Mouse (Mus musculus) brown adipose tissue, adult 24 weeks (tissue): ENCODE data around the gene Vps8. TPM values are rescaled to one million over a fixed set of nuclear protein-coding genes. Genes with fewer than 3 reads are reported as not detected.

ENCODE experiments used
- H3K27ac ChIP-seq: fragments of 200-500 bp; replicated peaks from 2 replicates; pipeline ENCODE4 v1.5.1; 2012; ENCODE audit warnings: low read depth, mild to moderate bottlenecking, low read length
- H3K4me1 ChIP-seq: fragments of 200-500 bp; 2 replicates; pipeline ENCODE4 v1.6.1; 2012; ENCODE audit warnings: low read length, mixed read lengths; ENCODE audit not compliant: control insufficient read depth, insufficient read depth, insufficient read length
- H3K4me3 ChIP-seq: fragments of 200-500 bp; 2 replicates; pipeline ENCODE4 v1.5.1; 2012; ENCODE audit warnings: low read depth, mild to moderate bottlenecking, low read length, moderate library complexity; ENCODE audit not compliant: insufficient read depth
- polyA plus RNA-seq: library from polyadenylated mRNA; stranded (reverse); fragments of >200 nt; gene quantifications from 2 replicates; pipeline ENCODE4 v1.2.4, GENCODE M21; 2012; ENCODE audit not compliant: missing spikeins, insufficient read depth, insufficient read length

Vps8 gene
- polyA plus RNA-seq, 1 experiment: 17.8 TPM

DNA sequence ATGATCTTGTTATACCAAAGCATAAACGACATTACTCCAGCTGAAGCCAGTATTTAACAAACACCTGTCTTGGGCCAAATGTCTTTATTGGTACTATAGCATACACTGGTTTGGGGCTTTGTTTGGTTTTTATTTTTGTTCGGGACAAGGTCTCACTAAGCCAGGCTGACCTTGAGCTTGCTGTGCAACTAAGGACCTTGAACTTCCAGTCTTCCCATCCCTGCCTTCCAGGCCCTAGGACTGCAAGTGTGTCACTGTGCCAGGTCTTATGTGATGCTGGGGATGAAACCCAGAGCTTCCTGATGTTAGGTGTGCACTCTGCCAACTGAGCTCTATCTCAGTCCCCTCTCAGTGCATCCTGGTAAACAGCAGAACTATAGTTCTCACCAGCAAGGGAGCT, 168.6 kb downstream of the Vps8 start:
- H3K27ac ChIP-seq: no peak overlapping the region
- H3K4me1 ChIP-seq: peaks cover 4% of the 10 kb centered on the region

GRCm38 (mm10) chr16:21595539-21595938, 172.6 kb downstream of the Vps8 start:
- Histone ChIP-seq H3K27ac (no peak overlapping the region), H3K4me3 (no peak overlapping the region), H3K4me1 (peaks cover under 1% of the 10 kb centered on the region; the same call in 1 of the 2 replicates)

More for the DNA sequence above, 168.6 kb downstream of the Vps8 start:
- H3K4me3 ChIP-seq: no peak overlapping the region

DNA sequence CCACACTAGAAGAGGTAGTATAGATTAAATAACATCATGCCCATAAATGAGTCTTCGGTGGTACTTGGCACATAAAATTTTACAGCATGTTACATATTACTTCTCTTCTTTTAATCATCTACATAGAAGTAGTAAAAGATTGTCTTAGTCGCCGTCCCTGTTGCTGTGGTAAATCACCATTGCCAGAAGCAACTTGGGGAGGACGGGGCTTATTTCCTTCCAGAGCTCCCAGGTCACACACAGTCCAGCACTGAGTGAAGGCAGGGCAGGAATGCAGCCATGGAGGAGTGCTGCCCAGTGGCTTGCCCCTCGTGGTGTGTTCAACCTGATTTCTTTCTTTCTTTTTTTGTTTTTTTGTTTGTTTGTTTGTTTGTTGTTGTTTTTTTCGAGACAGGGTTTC, 181.4 kb downstream of the Vps8 start:
- Histone ChIP-seq H3K27ac (no peak overlapping the region), H3K4me1 (no peaks in the 10 kb centered on the region), H3K4me3 (no peak overlapping the region)

- Histone ChIP-seq H3K4me1 (no peaks in the 10 kb centered on the region), H3K4me3 (no peak overlapping the region), H3K27ac (no peak overlapping the region)
Observed at GRCm38 (mm10) chr16:21606249-21607020, 183.5 kb downstream of the Vps8 start.

GRCm38 (mm10) chr16:21607021-21607650, 184.2 kb downstream of the Vps8 start:
- Histone ChIP-seq H3K27ac (no peak overlapping the region), H3K4me3 (no peak overlapping the region), H3K4me1 (no peaks in the 10 kb centered on the region)

- H3K4me1 ChIP-seq: no peaks in the 10 kb centered on the region
- no peak overlapping the region for H3K27ac ChIP-seq
- H3K4me3 ChIP-seq: no peak overlapping the region
Observed at GRCm38 (mm10) chr16:21607651-21608040, 184.7 kb downstream of the Vps8 start.

GRCm38 (mm10) chr16:21608176-21608865, 185.4 kb downstream of the Vps8 start:
- H3K27ac ChIP-seq: no peak overlapping the region
- no peaks in the 10 kb centered on the region for H3K4me1 ChIP-seq
- no peak overlapping the region for H3K4me3 ChIP-seq

- no peak overlapping the region for H3K27ac ChIP-seq
- H3K4me1 ChIP-seq: no peaks in the 10 kb centered on the region
- no peak overlapping the region for H3K4me3 ChIP-seq
Observed at GRCm38 (mm10) chr16:21610473-21610872, 187.6 kb downstream of the Vps8 start.

DNA sequence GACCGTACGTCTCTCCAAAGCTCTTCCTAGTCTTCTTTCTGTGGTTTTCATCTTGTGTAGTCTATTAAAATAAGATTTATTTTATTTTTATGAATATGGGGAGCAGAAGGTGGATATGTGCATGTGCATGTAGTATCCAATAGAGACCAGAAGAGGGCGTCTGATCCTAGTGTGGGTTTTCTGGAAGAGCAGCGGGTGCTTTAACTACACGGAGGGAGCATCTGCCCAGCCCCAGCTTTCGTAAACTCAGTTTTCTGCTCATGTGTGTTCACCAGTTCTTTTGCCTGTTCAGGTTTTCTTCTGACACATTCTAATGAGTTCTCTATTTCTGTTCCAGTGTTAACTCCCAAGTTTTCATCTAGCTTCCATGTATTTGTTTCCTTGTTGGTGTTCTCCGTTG, 192.9 kb downstream of the Vps8 start:
- H3K4me1 ChIP-seq: no peaks in the 10 kb centered on the region
- no peak overlapping the region for H3K4me3 ChIP-seq
- H3K27ac ChIP-seq: no peak overlapping the region

GRCm38 (mm10) chr16:21620630-21621029, 197.7 kb downstream of the Vps8 start:
- Histone ChIP-seq H3K27ac (no peak overlapping the region), H3K4me3 (no peak overlapping the region), H3K4me1 (no peaks in the 10 kb centered on the region)

DNA sequence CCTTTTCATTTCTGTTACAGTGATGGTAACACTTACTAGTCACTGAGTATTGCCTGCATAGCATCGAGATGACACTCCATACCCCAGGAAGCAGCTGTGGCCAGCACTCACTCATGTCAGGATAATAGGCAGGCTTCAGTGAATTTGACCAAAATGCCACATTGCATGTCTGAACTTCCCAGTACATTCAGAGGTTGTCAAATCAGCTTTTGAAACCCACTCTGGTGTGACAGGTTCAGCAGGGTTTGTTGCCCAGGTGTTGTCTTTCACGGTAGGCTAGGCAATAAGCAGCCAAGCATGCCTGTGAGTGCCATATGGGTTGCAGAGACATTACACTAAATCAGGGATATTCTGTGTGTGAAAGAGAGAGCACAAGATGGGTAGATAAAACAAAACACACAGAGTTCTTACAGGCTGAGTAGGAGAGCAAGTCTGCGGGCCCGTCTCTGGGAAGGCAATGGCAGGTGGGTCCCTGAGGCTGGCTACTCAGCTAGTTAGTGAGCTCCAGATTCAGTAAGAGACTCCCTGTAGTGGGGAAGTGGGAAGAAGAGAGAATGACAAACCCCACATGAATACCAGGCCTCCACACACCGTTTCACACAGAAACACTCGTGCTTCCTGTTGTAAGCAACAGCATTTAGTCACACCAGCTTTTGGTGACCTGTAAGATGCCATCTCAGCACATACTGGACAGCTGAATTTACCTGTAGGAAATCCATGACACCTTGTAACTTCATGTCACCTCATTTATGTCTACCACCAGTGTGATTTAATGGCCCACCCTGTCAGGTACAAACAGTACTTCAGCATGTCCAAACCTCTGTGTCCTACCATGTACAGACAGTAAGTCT, 203.1 kb downstream of the Vps8 start:
- no peak overlapping the region for H3K27ac ChIP-seq
- H3K4me1 ChIP-seq: no peaks in the 10 kb centered on the region
- H3K4me3 ChIP-seq: no peak overlapping the region

DNA sequence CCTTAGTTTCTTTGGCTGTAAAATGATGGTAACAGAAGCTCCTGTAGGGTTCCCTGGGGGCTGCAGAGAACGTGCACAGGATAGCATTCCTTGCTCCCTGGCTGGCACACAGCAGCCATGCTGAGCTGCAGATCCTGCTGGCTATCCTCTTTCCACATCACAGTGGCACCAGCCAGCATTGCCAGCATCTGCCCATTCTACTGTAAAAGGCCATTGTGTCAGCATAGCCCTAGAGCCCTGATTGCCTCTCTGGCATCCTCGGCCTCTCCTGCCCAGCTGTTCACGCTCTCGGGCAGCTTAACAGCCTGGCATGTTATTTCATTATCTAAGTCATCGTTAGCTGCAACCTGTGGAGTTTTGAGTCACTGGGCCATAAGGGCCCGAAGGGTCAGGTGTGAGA, 204.3 kb downstream of the Vps8 start:
- Histone ChIP-seq H3K4me1 (no peaks in the 10 kb centered on the region), H3K27ac (no peak overlapping the region), H3K4me3 (no peak overlapping the region)

GRCm38 (mm10) chr16:21628061-21628591, 205.2 kb downstream of the Vps8 start:
- no peak overlapping the region for H3K4me3 ChIP-seq
- H3K27ac ChIP-seq: no peak overlapping the region
- no peaks in the 10 kb centered on the region for H3K4me1 ChIP-seq

GRCm38 (mm10) chr16:21630614-21631013, 207.7 kb downstream of the Vps8 start:
- no peak overlapping the region for H3K4me3 ChIP-seq
- no peak overlapping the region for H3K27ac ChIP-seq
- H3K4me1 ChIP-seq: peaks cover 1% of the 10 kb centered on the region; the same call in 1 of the 2 replicates
